Mouse (Mus musculus) forebrain, embryonic 12.5 days (tissue): ENCODE measurements around the gene Capn9. TPM values are rescaled to one million over a fixed set of nuclear protein-coding genes. Genes with fewer than 3 reads are reported as not detected.

Source experiments
- ATAC-seq: fragments of 200-750 bp; cut with Nextera tagmentation; 2 replicates; pipeline ENCODE4 v1.8.0; 2017; ENCODE audit warnings: moderate TSS enrichment; ENCODE audit not compliant: low FRiP score
- H3K27ac ChIP-seq: fragments of 300-500 bp; sonication (generic); 2 replicates; pipeline ENCODE4 v1.5.1; 2016; ENCODE audit warnings: mild to moderate bottlenecking
- H3K27me3 ChIP-seq: fragments of 300-500 bp; sonication (generic); 2 replicates; pipeline ENCODE4 v1.6.1; 2016; ENCODE audit warnings: mild to moderate bottlenecking
- H3K36me3 ChIP-seq: fragments of 300-500 bp; sonication (generic); replicated peaks from 2 replicates; pipeline ENCODE4 v1.6.1; 2016; ENCODE audit warnings: mild to moderate bottlenecking
- H3K4me1 ChIP-seq: fragments of 300-500 bp; sonication (generic); 2 replicates; pipeline ENCODE4 v1.6.1; 2016
- H3K4me2 ChIP-seq: fragments of 300-500 bp; sonication (generic); 2 replicates; pipeline ENCODE4 v1.6.1; 2016; ENCODE audit warnings: mild to moderate bottlenecking, moderate library complexity
- H3K4me3 ChIP-seq: fragments of 300-500 bp; sonication (generic); replicated peaks from 2 replicates; pipeline ENCODE4 v1.5.1; 2016; ENCODE audit warnings: mild to moderate bottlenecking
- H3K9ac ChIP-seq: fragments of 300-500 bp; sonication (generic); 2 replicates; pipeline ENCODE4 v1.6.1; 2016; ENCODE audit warnings: mild to moderate bottlenecking
- H3K9me3 ChIP-seq: fragments of 300-500 bp; sonication (generic); 2 replicates; pipeline ENCODE4 v1.6.1; 2016
- WGBS: fragments of 180-500 bp; shearing (Covaris S2); methylation state at CpG from one replicate; pipeline ENCODE4 v1.1.7; 2016; 5-methylcytosine and 5-hydroxymethylcytosine counted together
- polyA plus RNA-seq: library from polyadenylated mRNA; unstranded; fragments of >200 nt; fragmentation: Nextera tagmentation; extraction: Ambion mirVana; gene quantifications from 2 replicates; pipeline ENCODE4 v1.2.1, GENCODE M21; 2016

The Capn9 gene
- polyA plus RNA-seq, 1 experiment from 2014 or later = 0.08 TPM

- WGBS = 86% methylated on average over 9 of the region's 9 CpGs
Observed at GRCm38 (mm10) chr8:124626251-124626650, 50.3 kb downstream of the Capn9 start.

GRCm38 (mm10) chr8:124630489-124630888, 54.6 kb downstream of the Capn9 start:
- H3K4me2 ChIP-seq = no peak overlapping the region

More at GRCm38 (mm10) chr8:124626251-124626650, 50.3 kb downstream of the Capn9 start:
- H3K4me3 ChIP-seq = no peak overlapping the region
- H3K9me3 ChIP-seq = no peaks in the 10 kb centered on the region
- H3K27ac ChIP-seq = no peak overlapping the region
- H3K4me1 ChIP-seq = no peaks in the 10 kb centered on the region
- H3K36me3 ChIP-seq = no peaks in the 10 kb centered on the region
- no peak overlapping the region for H3K9ac ChIP-seq
- H3K27me3 ChIP-seq = no peaks in the 10 kb centered on the region
- H3K4me2 ChIP-seq = no peak overlapping the region
- no peak for ATAC-seq

GRCm38 (mm10) chr8:124630891-124631290, 55.0 kb downstream of the Capn9 start:
- H3K27me3 ChIP-seq = no peaks in the 10 kb centered on the region
- no peaks in the 10 kb centered on the region for H3K9me3 ChIP-seq
- peaks cover under 1% of the 10 kb centered on the region for H3K36me3 ChIP-seq
- no peak for ATAC-seq
- H3K4me3 ChIP-seq = no peak overlapping the region
- H3K4me2 ChIP-seq = no peak overlapping the region
- WGBS = 91% methylated on average over 4 of the region's 4 CpGs
- no peaks in the 10 kb centered on the region; the same call in 1 of the 2 replicates for H3K4me1 ChIP-seq
- no peak overlapping the region for H3K9ac ChIP-seq
- no peak overlapping the region for H3K27ac ChIP-seq

More at GRCm38 (mm10) chr8:124630489-124630888, 54.6 kb downstream of the Capn9 start:
- H3K36me3 ChIP-seq = no peaks in the 10 kb centered on the region; the same call in 1 of the 2 replicates
- no peak overlapping the region for H3K9ac ChIP-seq
- H3K4me1 ChIP-seq = no peaks in the 10 kb centered on the region; the same call in 1 of the 2 replicates
- no peak for ATAC-seq
- 87% methylated on average over 6 of the region's 6 CpGs for WGBS
- no peak overlapping the region for H3K27ac ChIP-seq
- no peak overlapping the region for H3K4me3 ChIP-seq
- no peaks in the 10 kb centered on the region for H3K9me3 ChIP-seq
- no peaks in the 10 kb centered on the region for H3K27me3 ChIP-seq

GRCm38 (mm10) chr8:124631966-124632365, 56.1 kb downstream of the Capn9 start:
- no peaks in the 10 kb centered on the region; the same call in 1 of the 2 replicates for H3K4me1 ChIP-seq

GRCm38 (mm10) chr8:124633001-124633703, 57.2 kb downstream of the Capn9 start:
- Histone ChIP-seq H3K9ac (no peak overlapping the region), H3K27ac (no peak overlapping the region), H3K4me3 (no peak overlapping the region), H3K4me2 (no peak overlapping the region), H3K9me3 (no peaks in the 10 kb centered on the region), H3K36me3 (peaks cover 23% of the 10 kb centered on the region), H3K27me3 (no peaks in the 10 kb centered on the region), H3K4me1 (no peaks in the 10 kb centered on the region; the same call in 1 of the 2 replicates)
- WGBS = 90% methylated on average over 14 of the region's 14 CpGs
- ATAC-seq = no peak

More at GRCm38 (mm10) chr8:124631966-124632365, 56.1 kb downstream of the Capn9 start:
- Histone ChIP-seq H3K4me3 (no peak overlapping the region), H3K36me3 (peaks cover 11% of the 10 kb centered on the region), H3K9me3 (no peaks in the 10 kb centered on the region), H3K27ac (no peak overlapping the region), H3K27me3 (no peaks in the 10 kb centered on the region), H3K9ac (no peak overlapping the region), H3K4me2 (no peak overlapping the region)
- ATAC-seq = no peak
- 61% methylated on average over 7 of the region's 7 CpGs for WGBS

- no peak overlapping the region for H3K4me2 ChIP-seq
- ATAC-seq = no peak
Observed at GRCm38 (mm10) chr8:124634411-124635246, 58.7 kb downstream of the Capn9 start.

GRCm38 (mm10) chr8:124635247-124635502, 59.3 kb downstream of the Capn9 start:
- Histone ChIP-seq H3K27ac (0 out of 2 replicates have a peak overlapping the region, but pooled peaks have one; percentile 19), H3K36me3 (peaks cover 36% of the 10 kb centered on the region)
- WGBS = 89% methylated on average over 8 of the region's 8 CpGs

More at GRCm38 (mm10) chr8:124634411-124635246, 58.7 kb downstream of the Capn9 start:
- no peak overlapping the region for H3K9ac ChIP-seq
- H3K4me1 ChIP-seq = no peaks in the 10 kb centered on the region; the same call in 1 of the 2 replicates
- no peaks in the 10 kb centered on the region for H3K27me3 ChIP-seq
- peak overlapping the region; percentile 19; the same call in 1 of the 2 replicates for H3K27ac ChIP-seq
- no peaks in the 10 kb centered on the region for H3K9me3 ChIP-seq
- 74% methylated on average over 13 of the region's 13 CpGs for WGBS
- H3K4me3 ChIP-seq = no peak overlapping the region
- H3K36me3 ChIP-seq = peaks cover 36% of the 10 kb centered on the region

GRCm38 (mm10) chr8:124641599-124641998, 65.7 kb downstream of the Capn9 start:
- no peak overlapping the region for H3K27ac ChIP-seq
- H3K27me3 ChIP-seq = no peaks in the 10 kb centered on the region
- peaks cover 14% of the 10 kb centered on the region for H3K4me1 ChIP-seq
- H3K9me3 ChIP-seq = no peaks in the 10 kb centered on the region
- no peak for ATAC-seq
- H3K36me3 ChIP-seq = peaks cover 28% of the 10 kb centered on the region
- no peak overlapping the region for H3K4me2 ChIP-seq
- H3K9ac ChIP-seq = no peak overlapping the region
- no peak overlapping the region for H3K4me3 ChIP-seq
- 97% methylated on average over 8 of the region's 8 CpGs for WGBS

More at GRCm38 (mm10) chr8:124635247-124635502, 59.3 kb downstream of the Capn9 start:
- Histone ChIP-seq H3K4me2 (no peak overlapping the region), H3K4me3 (no peak overlapping the region), H3K9ac (no peak overlapping the region), H3K9me3 (no peaks in the 10 kb centered on the region), H3K4me1 (no peaks in the 10 kb centered on the region; the same call in 1 of the 2 replicates), H3K27me3 (no peaks in the 10 kb centered on the region)
- no peak for ATAC-seq

- Histone ChIP-seq H3K27ac (peak overlapping the region; percentile 66), H3K9me3 (no peaks in the 10 kb centered on the region), H3K9ac (no peak overlapping the region), H3K36me3 (peaks cover 6% of the 10 kb centered on the region), H3K27me3 (no peaks in the 10 kb centered on the region), H3K4me1 (peaks cover 19% of the 10 kb centered on the region), H3K4me3 (no peak overlapping the region), H3K4me2 (no peak overlapping the region)
- ATAC-seq = 0 out of 2 replicates have a peak, but pooled peaks have one; percentile 44
- 73% methylated on average over 18 of the region's 18 CpGs for WGBS
Observed at GRCm38 (mm10) chr8:124643540-124644339, 67.8 kb downstream of the Capn9 start.

- ATAC-seq = no peak
- Histone ChIP-seq H3K9ac (no peak overlapping the region), H3K4me3 (no peak overlapping the region), H3K9me3 (no peaks in the 10 kb centered on the region), H3K4me2 (no peak overlapping the region), H3K4me1 (peaks cover 28% of the 10 kb centered on the region), H3K27me3 (no peaks in the 10 kb centered on the region), H3K27ac (peak overlapping the region; percentile 56; the same call in 1 of the 2 replicates), H3K36me3 (peaks cover 13% of the 10 kb centered on the region; the same call in 1 of the 2 replicates)
Observed at GRCm38 (mm10) chr8:124648311-124648710, 72.4 kb downstream of the Capn9 start.

- Histone ChIP-seq H3K4me2 (no peak overlapping the region), H3K9me3 (no peaks in the 10 kb centered on the region), H3K27ac (no peak overlapping the region), H3K9ac (no peak overlapping the region), H3K27me3 (no peaks in the 10 kb centered on the region), H3K36me3 (peaks cover 22% of the 10 kb centered on the region; the same call in 1 of the 2 replicates), H3K4me1 (peaks cover 14% of the 10 kb centered on the region), H3K4me3 (no peak overlapping the region)
- ATAC-seq = no peak
- WGBS = 91% methylated on average over 20 of the region's 20 CpGs
Observed at GRCm38 (mm10) chr8:124651776-124652175, 75.9 kb downstream of the Capn9 start.

GRCm38 (mm10) chr8:124652546-124652945, 76.6 kb downstream of the Capn9 start:
- 33% methylated on average over 4 of the region's 4 CpGs for WGBS
- ATAC-seq = no peak
- H3K27me3 ChIP-seq = no peaks in the 10 kb centered on the region
- H3K27ac ChIP-seq = no peak overlapping the region
- H3K36me3 ChIP-seq = peaks cover 22% of the 10 kb centered on the region; the same call in 1 of the 2 replicates
- H3K4me1 ChIP-seq = peaks cover 14% of the 10 kb centered on the region
- H3K4me3 ChIP-seq = no peak overlapping the region
- no peaks in the 10 kb centered on the region for H3K9me3 ChIP-seq
- no peak overlapping the region for H3K9ac ChIP-seq
- no peak overlapping the region for H3K4me2 ChIP-seq
